Mouse (Mus musculus) lung, postnatal 0 days (tissue): Measurements from ENCODE around the gene Rpl3l.

ENCODE experiments used
- CTCF ChIP-seq: IDR thresholded peaks from 2 replicates; pipeline ENCODE4 v1.5.1; 2016; ENCODE audit warnings: antibody characterized with exemption, mild to moderate bottlenecking
- EP300 ChIP-seq: IDR thresholded peaks from 2 replicates; pipeline ENCODE4 v1.6.1; 2016; ENCODE audit warnings: antibody characterized with exemption, mild to moderate bottlenecking, control low read depth

GRCm38 (mm10) chr17:24724184-24724583, 3.4 kb upstream of the Rpl3l start, which contains the start of gene Ndufb10:
- TF ChIP-seq CTCF (peak; percentile 99), EP300 (no peak)
